Mouse (Mus musculus) brain, embryonic 14.5 days (tissue): Measurements from ENCODE around the gene Marc1.

Experiments
- CTCF ChIP-seq: fragments of 200-500 bp; IDR thresholded peaks from 2 replicates; pipeline ENCODE4 v1.5.1; 2012; ENCODE audit warnings: inconsistent platforms, mild to moderate bottlenecking, moderate library complexity, borderline replicate concordance; ENCODE audit not compliant: insufficient read depth, insufficient read length; ENCODE audit errors: extremely low read depth
- POLR2A ChIP-seq: fragments of 200-500 bp; IDR thresholded peaks from 2 replicates; pipeline ENCODE4 v1.6.1; 2012; ENCODE audit warnings: mild to moderate bottlenecking, inconsistent platforms, borderline replicate concordance; ENCODE audit not compliant: poor library complexity, insufficient read depth, insufficient read length, severe bottlenecking; ENCODE audit errors: extremely low read depth

- TF ChIP-seq CTCF: no peak
- TF ChIP-seq POLR2A: no peak
Observed at GRCm38 (mm10) chr1:184778157-184778556, 33.0 kb downstream of the Marc1 start.
